Comparison of ENCODE assay signal across 8 mouse cellular contexts in genomic region chr10:5823740-5824491, GRCm38 (mm10). TPM values are rescaled to one million over a fixed set of nuclear protein-coding genes. Genes with fewer than 3 reads are reported as not detected.
A peak's percentile ranks its signal among the peaks of the same experiment; 100 is the strongest.
DNase-seq lines count a peak whose midpoint lies in the region; ATAC-seq lines count a peak whose summit lies in the region.

Gene Mtrf1l (minus strand): TSS chr10:5823910.

- peak within 1 kb of the TSS; percentile 93 for H3K4me3 ChIP-seq in hindbrain, embryonic 11.5 days (ENCODE audit: low read depth, low read length)

- H3K9ac ChIP-seq in hindbrain, embryonic 11.5 days (ENCODE audit: low read depth, low read length): peak within 1 kb of the TSS; percentile 90

- H3K4me1 ChIP-seq in hindbrain, embryonic 11.5 days (replicated peaks; ENCODE audit: control insufficient read depth, insufficient read depth, low read length): no peaks in the 10 kb centered on the region

- no peaks in the 10 kb centered on the region; the same call in 1 of the 2 replicates for H3K36me3 ChIP-seq in hindbrain, embryonic 11.5 days (ENCODE audit: control insufficient read depth, insufficient read depth, low read length)

- H3K9me3 ChIP-seq in hindbrain, embryonic 11.5 days (ENCODE audit: control insufficient read depth, low read length): no peaks in the 10 kb centered on the region

- peak; percentile 97 for ATAC-seq in hindbrain, embryonic 11.5 days (ENCODE audit: low FRiP score)

- H3K27me3 ChIP-seq in hindbrain, embryonic 11.5 days (ENCODE audit: control insufficient read depth, insufficient read depth, low read length): no peaks in the 10 kb centered on the region

- peak within 1 kb of the TSS; percentile 75 for H3K4me2 ChIP-seq in hindbrain, embryonic 11.5 days (replicated peaks; ENCODE audit: low read depth, low read length)

- under 1% methylated on average over 47 of the region's 47 CpGs for WGBS in hindbrain, embryonic 11.5 days

- peak within 1 kb of the TSS; percentile 84 for H3K27ac ChIP-seq in hindbrain, embryonic 11.5 days (ENCODE audit: low read depth, low read length)

- DNase-seq in Muller cell, postnatal 12 days (ENCODE audit: inconsistent ontology term): peak; percentile 99
- DNase-seq in cerebellum, adult 9-11 months: peak; percentile 97
- peak; percentile 92 to 93 for DNase-seq in frontal cortex, adult 2 months (ENCODE audit: extremely low spot score in 1 of 2, low spot score in 1 of 2)
- DNase-seq in hindbrain, embryonic 11.5 days (ENCODE audit: low spot score): peak; percentile 98
- DNase-seq in layer of hippocampus, postnatal 10 days (ENCODE audit: low spot score in 2 of 2): peak; percentile 93 to 95
- peak; percentile 99 for DNase-seq in lung, postnatal 10 days
- peak; percentile 98 for DNase-seq in ovary, postnatal 36 days (ENCODE audit: low spot score)
- DNase-seq in thymus, postnatal 25 days: peak; percentile 99

RNA-seq across cellular contexts. Expression of gene Mtrf1l, which starts in this region (rescaled TPM):
- polyA plus RNA-seq in frontal cortex, adult 2 months (2012; rRNA removed): 6.5 and 8.1 TPM in 2 replicates
- 15.7 and 16.9 TPM in 2 replicates for polyA plus RNA-seq in hindbrain, embryonic 11.5 days (2014; fragmentation: Nextera tagmentation; extraction: Ambion mirVana)
- total RNA-seq in layer of hippocampus, postnatal 10 days (2021): 10 to 100 TPM in 1 of 2 experiments, 1 to 10 TPM in 1; 9.3 to 11.3 TPM

Comparison
In these comparisons a context has a peak if more than half of its experiments do, and no peak if none do; other contexts are left out.
1. Peak in every context shown above with its lines: DNase-seq, ATAC-seq, H3K4me3 ChIP-seq and H3K27ac ChIP-seq.